Mouse (Mus musculus): ENCODE measurements around the gene Gm6812. TPM values are rescaled to one million over a fixed set of nuclear protein-coding genes. Genes with fewer than 3 reads are reported as not detected.
"Not testable (repeated sequence)": the region's sequence is repeated elsewhere in the genome, so short reads cannot be mapped to it uniquely, and the experiment has no call there.

The Gm6812 gene
- not detected in 2 replicates for total RNA-seq (2017)

DNA sequence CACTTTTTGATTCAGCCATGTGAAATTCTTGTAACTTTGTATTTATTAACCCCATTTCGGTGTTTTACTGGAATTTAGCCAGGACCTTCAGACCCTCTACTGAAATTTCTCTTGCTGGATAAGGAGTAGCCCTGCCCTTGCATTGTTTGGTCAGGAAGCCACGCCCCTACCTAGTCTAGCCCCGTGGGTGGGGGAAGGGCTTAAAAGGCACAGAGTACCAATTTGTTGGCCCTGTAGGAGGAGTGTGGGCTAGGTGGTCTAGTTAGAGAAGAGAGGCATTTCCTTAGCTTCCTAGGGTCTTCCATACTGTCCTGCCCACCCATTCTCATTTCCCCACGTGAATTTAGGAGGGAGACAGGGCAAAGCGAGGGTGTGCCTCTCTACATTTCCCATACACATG is at the start of gene Gm6812:
Gene Gm6812, minus strand, starts transcription at position 101 of the 400 bp plus-strand sequence.
- ATAC-seq (replicated peaks; ENCODE audit: low read depth, poor library complexity, severe bottlenecking), result not testable (repeated sequence)

- ATAC-seq (replicated peaks; ENCODE audit: low read depth, poor library complexity, severe bottlenecking), result no peak
Measured at GRCm38 (mm10) chrX:68865145-68865544, 27.7 kb downstream of the Gm6812 start.

Other genes with a start within 250 kb of the Gm6812 start
- gene Fmr1, start 214.5 kb downstream of the Gm6812 start, total RNA-seq (2017), result 93.8 and 111 TPM in 2 replicates
- gene Fmr1nb, start 131.2 kb downstream of the Gm6812 start, total RNA-seq (2017), result not detected in 2 replicates
- gene Gm14698, start 72.0 kb downstream of the Gm6812 start, total RNA-seq (2017), result 5.1 and 10.0 TPM in 2 replicates